Mouse (Mus musculus): ENCODE measurements around the gene Gm15737.
A peak's percentile ranks its signal among the peaks of the same experiment; 100 is the strongest.

Gene Gm15737

DNA sequence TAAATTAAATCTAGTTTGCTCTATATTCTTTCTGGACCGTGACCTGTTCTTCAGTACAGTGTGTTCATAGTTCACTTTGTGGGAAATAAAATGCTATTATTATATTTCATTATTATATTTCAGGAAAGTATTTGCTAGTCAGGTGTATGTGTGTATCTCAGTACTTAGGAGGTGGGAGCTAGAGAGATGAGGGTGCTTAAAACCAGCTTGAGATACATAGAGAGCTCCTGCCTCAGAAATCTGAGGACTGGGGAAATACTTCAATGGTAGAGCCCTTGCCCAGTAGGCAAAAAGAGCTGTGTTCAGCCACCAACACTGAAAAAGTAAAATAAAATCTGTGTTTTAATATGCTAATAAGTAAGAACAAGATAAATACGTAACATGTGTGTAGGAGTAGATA lies 6.2 kb downstream of the Gm15737 start:
- DNase-seq (ENCODE audit: inconsistent ontology term) = no peak

- no peak for DNase-seq (ENCODE audit: inconsistent ontology term)
Measured at GRCm38 (mm10) chr6:92876121-92876520, 7.0 kb downstream of the Gm15737 start.

DNA sequence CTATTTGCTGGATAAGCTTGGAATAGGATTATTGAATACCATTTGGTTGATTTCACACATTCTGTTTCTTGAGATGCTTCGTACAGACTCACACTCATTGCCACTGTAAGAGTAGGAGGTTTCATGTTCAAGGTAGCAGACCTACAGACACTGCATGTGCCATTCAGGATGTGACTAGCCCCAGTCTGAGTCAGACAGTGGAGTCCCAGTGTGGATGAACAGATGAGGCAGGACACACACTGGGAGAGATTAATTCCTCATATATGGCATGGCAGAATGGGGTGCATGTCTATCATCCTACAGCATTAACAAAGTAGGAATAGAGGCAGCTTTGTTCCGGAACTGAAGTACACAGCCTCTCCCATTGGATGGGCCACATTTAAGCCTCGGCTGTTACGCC lies 8.1 kb downstream of the Gm15737 start:
- no peak for DNase-seq (ENCODE audit: inconsistent ontology term)

DNA sequence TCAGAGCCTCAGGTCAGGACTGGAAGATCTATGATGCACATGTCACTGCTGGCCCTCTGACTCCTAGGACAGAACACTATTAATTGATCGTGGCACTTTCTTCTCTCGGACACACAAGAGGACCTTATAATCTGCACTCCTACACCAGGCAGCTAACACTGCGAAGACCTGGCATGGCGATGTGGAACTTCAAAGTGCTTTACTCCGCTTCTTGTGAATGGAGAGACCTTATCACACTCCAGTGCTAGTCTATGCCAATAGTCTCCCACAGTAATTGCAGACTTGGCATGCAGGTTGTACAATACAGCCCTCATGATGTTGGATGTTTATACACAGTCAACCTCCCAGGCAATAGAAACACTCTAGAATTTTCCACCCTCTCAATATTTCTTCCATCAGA lies 9.6 kb downstream of the Gm15737 start:
- no peak for DNase-seq (ENCODE audit: inconsistent ontology term)

DNA sequence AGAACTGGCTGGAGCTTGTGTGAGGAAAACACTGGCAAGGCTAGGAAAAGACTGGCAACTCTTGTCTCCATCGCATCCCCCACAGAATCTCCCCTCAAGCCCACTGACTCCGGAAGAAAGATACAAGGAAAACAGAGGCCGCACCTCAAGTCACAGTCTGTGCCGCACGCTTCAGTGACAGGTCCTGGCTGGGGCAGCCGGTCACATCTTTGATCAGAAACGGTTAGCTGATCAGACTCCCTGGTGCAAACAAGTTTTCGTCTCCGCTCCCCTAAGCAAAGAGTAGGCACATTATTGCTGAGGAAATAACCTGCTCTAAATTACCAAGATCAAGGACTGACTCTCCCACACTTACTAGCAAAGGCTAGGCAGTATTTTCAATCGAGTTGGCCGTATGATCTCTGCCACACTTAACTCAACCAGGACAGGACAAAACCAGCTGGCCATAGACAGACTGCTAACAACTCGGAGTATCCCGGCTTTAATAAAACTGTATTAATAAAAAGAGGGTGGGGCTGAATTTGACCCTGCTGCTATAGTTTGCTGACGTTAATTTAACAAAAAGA lies 10.6 kb downstream of the Gm15737 start:
- no peak for DNase-seq (ENCODE audit: inconsistent ontology term)

DNA sequence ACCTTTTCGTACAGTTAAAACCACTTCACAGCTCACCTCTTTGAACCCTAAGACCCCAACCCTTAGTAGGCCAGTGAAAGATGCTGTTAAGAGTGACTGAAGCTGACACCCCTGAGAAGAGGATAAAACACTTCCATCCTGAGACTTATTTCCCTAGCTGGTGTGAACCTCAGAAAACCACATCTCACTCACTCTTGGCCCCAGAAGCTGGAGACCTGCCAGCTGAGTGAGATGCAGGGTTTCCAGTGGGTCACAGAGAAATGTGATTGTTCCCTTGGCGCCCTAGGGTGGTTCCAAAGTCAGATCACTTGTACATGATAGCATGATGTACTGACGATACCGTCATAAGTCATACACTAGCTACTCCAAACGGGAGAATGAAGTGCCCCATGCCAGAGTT lies 13.3 kb downstream of the Gm15737 start:
- no peak for DNase-seq (ENCODE audit: inconsistent ontology term)

GRCm38 (mm10) chr6:92883131-92883900 lies 14.2 kb downstream of the Gm15737 start:
- no peak for DNase-seq (ENCODE audit: inconsistent ontology term)

GRCm38 (mm10) chr6:92891535-92891934 lies 22.4 kb downstream of the Gm15737 start:
- no peak for DNase-seq (ENCODE audit: inconsistent ontology term)

GRCm38 (mm10) chr6:92904037-92904436 lies 34.9 kb downstream of the Gm15737 start:
- DNase-seq (ENCODE audit: inconsistent ontology term) = no peak

GRCm38 (mm10) chr6:92904491-92904890 lies 35.3 kb downstream of the Gm15737 start:
- peak; percentile 88 for DNase-seq (ENCODE audit: inconsistent ontology term)

DNA sequence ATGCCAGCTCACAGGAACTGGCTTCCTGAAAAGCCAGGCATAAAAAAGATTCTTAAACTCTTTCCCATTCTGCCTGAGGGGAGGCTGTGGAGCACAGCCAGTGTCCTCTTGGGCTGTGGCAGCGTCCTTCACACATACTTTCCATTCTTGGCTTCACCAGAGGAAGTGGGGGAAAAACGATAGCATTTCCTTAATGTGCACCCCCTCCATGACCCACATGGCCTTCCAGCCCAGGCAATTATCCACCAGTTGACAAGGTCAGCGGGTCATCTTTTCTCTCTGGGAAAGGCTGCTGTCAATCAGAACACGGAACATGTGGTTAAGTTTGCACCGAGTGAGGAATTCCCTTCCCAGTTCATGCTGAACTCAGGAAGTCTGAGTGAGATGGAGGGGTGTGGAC lies 36.8 kb downstream of the Gm15737 start:
- DNase-seq (ENCODE audit: inconsistent ontology term) = peak; percentile 79

GRCm38 (mm10) chr6:92909361-92909760 lies 40.2 kb downstream of the Gm15737 start:
- no peak for DNase-seq (ENCODE audit: inconsistent ontology term)

DNA sequence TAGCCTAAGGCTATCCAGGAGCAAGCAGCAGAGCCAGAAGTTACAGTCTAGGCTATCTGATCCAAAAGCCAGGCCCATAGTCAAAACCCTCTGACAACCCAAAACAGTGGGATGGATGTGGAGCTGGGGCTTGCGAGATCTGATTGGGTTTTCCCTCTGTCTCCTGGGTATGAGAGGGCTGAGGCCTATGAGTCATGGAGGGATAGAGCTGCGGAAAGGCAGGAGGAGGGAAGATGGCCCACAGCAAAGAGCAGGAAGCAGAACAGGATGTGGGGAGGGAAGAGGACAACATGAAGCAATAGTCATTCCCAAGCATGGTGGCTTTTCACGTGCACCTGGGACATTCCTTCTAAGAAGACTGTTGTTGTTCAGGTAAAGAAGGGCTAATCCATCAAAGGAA lies 41.5 kb downstream of the Gm15737 start:
- DNase-seq (ENCODE audit: inconsistent ontology term) = no peak

DNA sequence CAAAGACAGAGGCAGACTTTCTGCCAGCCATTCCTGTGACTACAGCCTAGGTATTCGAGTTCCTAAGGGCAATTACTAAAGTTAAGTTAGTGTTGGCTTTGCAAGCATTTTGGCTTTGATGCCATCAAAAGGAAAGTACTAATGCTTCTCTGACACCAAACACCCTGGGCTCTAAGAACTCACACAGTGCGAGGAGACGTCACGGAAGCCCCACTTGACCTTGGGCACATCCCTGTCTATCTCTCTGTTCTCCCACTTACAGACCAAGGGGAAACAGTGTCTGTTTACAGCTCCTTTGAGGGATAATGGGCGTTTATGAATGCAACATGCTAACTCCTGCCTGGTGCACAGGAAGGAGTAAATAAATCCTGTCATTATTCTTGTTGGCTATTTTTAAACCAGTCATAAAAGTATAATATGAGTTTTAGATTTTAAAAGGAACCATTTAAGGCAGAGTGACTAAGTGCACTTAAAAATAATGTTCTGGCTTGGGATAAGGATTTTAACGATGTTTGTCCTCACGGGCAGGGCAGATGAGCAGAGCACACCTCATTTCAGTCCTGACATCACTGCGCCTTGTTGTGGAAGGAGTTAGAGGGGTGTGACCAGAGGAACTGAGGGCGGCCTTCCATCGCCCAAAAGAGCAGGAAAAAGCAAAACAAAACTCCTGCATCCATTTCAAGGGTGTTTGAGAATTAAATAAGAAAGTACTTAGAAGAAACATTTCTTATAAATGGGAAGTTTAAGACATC lies 52.0 kb downstream of the Gm15737 start:
- no peak for DNase-seq (ENCODE audit: inconsistent ontology term)

- DNase-seq (ENCODE audit: inconsistent ontology term) = no peak
Measured at GRCm38 (mm10) chr6:92921843-92922242, 52.7 kb downstream of the Gm15737 start.

DNA sequence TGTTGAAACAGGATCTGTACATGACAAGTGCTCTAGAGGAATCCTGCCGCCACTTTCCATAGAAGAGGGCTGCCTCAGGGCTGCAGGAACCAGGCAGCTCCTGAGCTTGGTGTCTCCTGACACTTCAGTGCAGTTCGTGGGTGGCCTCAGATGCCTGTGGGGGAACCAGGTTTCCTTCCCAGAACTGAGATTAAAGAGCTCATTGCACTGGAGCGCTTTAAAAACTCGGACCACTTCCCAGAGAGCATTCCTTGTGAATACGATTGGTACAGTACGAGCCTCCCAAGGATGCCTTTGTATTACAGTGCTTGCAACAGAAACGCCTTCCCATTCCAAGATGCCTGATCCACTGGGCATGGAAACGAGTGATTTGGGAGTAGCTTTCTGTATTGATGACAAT lies 55.4 kb downstream of the Gm15737 start:
- DNase-seq (ENCODE audit: inconsistent ontology term) = no peak

DNA sequence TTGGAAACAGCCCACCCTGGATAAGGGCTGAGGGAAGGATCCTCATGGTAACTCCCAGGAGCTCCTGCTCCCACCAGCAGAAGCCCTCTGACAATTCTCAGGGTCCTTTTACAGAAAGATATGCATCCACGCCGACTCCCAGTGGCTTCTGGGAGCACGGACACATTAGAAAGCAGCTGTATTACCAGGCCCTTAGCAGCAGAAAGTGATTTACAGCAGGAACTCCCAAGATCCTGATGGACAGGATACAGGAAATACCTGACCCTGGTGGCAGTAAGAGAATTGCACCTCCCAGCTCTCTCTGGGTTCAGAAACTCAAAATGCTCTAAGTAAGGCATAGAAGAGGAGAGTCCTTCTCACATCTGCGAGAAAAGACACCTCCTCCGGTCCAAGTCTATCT lies 59.1 kb downstream of the Gm15737 start:
- DNase-seq (ENCODE audit: inconsistent ontology term) = no peak
